Mouse (Mus musculus) c-Kit-positive CD71-positive TER-119-negative erythroid progenitor cells, embryonic 14.5 days (primary cell): ENCODE results near the gene Ftl1-ps1.

ENCODE experiments used
- DNase-seq: peaks from one replicate; pipeline ENCODE4 v3.0.0-alpha.2; 2013; ENCODE audit warnings: low read depth

The Ftl1-ps1 gene

DNA sequence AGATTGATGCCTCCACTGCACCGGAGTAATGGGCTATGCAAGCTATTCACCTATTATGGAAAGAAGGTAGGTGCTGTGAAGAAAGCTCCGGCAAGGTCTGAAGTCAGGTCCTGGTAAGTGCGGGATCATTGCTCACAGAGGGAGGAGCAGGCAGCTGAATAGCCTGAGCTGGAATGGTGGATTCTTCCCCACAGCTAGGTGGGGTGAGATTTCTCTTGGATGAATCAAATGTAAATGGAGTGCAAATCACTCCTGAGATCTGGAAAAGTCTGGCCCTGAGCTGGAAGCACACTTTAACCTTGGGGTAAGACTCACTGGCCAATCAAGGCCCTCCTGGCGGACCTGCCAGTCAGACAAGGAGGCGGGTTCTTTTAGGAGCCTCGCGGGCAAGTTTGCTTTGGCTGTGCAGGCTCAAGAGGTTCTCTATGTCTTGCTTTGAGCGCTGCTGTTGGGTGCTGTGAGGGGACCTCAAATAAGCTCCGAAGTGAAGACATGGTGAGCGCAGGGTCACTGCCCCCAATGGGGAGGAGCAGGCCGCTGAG, at the start of gene Ftl1-ps1:
TSS of gene Ftl1-ps1 (plus strand) at position 397 of the 542 bp plus-strand sequence.
- DNase-seq: no peak

DNA sequence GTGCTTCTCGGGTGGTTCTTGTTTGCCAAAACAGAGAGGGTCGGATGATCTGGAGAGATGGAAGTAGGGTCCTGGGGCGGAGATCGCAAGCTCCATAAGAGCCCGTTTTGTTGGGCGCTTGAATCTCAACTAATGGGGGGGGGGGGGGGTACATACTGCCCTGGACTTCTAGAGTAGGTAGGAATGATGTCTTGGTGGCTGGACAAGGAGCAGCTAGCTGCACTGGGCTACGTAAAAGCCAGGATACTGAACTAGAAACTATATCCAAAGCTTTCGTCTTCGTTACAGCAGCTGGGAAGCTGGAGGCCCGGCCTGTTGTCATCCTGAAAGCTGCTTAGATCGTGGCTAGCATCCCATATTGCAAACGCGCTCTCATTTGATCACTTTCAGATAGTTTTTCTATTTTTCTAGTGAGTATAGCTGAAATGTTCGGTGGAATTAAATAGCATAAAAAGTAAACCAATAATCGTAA, 49.0 kb upstream of the Ftl1-ps1 start:
- peak; percentile 29 for DNase-seq

DNA sequence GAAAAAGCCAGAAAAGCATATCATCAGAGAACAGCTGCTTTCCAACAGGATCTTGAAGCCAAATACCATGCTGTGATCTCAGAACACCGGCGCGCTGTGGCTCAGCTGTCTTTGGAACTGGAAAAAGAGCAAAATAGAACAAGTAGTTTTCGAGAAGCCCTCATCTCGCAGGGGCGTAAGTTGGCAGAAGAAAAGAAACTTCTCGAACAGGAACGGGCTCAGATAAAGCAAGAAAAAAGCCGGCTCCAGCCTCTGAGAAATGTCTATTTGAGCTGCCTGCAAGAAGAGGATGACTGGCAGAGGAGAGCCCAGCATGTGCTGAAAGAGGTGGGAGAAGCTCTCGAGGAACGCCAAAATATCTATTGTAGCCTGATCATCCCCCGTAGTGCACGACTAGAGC, 43.0 kb upstream of the Ftl1-ps1 start:
- DNase-seq: no peak

DNA sequence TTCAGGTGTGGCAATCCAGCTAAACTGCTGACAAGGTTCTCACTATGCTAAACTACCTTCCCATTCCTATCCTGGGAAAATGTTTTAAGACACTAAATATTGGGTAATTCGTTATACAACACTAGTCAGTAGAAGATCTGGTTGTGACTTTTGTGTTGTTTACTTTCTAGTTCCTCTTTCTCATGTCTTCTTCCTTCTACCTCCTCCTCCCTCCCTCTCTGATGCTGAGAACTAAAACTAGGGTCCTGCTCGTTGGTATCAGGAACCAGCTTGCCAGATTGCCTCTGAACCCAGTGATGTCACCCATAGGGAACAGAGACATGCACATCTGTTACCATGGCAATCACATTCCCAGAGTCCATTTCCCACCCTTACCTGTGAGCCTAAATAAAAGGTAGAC, 37.3 kb upstream of the Ftl1-ps1 start:
- no peak for DNase-seq

DNA sequence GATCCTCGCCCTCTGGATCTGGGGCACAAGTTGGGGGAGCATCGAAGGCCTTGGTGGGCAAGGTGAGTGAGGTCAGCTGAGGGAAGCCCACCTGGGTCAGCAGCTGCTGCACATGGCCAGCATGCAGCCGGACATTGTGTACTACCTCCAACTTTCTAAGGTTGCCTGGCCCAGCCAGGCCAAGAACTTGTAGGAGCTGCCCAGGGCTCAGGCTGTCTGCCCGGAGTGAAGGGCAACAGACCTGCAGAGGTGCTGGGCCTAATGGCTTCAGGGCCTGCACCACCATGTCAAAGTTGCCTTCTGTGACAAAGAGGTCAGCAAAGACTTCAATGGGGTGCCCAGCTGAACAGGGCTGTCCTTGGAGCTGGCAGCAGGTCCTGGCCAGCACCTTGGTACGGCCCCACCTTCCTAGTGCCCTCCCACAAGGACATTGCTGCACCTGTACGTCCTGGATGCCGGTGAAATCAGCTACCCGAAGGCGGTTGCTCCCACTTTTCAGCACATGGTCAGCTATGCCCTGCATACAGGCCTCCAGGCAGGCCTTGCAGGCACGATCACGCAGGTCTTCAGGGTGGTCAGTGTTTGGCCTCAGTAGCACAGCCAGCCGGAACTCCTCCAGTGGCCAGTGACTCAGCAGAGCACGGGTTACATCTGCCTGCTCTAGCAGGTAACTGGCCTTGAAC, 36.2 kb upstream of the Ftl1-ps1 start:
- DNase-seq: no peak

DNA sequence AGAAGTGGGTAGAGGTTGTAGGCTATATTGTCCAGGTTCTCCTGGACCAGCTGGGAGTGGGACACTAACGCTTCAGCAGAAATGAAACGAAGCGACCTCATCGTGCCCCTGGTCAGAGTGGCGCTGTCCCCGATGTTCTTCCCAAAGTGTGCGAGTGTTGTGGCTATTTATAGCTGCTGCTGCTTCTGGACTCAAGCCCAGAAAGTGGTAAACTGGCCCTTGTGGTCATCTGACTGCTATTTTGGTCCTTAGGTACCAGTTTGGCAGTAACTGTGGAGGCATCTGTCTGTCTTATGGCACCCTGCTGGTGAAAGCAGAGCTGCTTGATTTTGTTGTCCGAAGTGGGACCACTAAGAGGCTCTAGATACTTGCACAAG, 35.6 kb upstream of the Ftl1-ps1 start, which contains the start of gene Lrrc14b:
TSS of gene Lrrc14b (minus strand) at position 147 of the 377 bp plus-strand sequence.
- DNase-seq: no peak

DNA sequence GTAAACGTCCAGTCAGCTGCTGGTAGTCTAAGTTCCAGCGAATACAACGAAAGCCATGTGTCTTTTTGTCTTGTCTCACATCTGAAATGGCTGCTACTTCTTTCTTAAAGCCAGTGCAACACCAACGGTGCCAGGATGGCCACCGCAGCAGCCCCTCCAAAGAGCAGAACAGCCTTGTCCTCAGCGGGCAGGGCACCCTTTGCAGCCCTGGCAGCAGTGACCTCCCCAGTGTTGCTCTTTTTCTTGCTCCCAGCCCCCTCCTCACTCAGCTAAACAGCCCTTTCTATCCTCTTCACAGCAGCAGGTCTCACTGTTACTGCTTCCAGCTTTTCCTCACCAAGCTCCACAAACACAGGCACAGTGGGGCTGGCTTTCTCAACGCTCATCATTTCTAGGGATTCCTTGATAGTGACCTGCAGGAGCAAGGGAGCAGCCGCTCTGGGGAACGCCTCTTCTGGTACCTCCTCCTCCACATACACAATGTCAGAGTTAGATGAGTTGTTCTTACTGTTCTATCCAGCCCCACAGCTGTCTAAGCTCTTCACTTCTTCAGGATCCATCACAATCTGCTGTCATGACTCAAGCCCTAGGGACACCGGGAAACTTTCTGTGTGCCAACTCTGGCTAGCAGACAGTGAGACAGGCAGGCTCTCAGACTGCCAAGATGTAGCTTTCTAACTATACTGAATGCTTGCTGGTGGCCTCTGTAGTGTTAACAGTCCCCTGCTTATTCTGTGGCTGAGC, 17.8 kb upstream of the Ftl1-ps1 start:
- DNase-seq: no peak

DNA sequence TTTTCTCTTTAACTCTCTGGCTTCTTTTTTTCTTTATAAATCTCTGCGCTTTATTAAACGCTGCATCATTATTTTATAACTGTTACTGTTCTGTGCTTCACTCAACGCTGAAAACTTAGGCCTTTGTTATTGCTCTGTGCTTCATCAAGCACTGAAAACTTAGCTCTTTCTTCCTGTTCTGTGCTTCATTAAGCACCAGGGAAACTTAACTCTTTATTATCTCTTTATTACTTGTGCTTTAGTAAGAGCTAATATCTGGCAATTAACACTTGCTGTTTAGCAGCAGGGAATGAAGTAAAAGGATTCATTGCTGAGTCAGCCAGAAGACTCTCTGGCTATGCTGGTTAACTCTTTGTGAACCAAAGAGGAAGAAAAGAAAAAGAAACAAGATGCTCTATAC, 17.2 kb upstream of the Ftl1-ps1 start:
- DNase-seq: no peak

DNA sequence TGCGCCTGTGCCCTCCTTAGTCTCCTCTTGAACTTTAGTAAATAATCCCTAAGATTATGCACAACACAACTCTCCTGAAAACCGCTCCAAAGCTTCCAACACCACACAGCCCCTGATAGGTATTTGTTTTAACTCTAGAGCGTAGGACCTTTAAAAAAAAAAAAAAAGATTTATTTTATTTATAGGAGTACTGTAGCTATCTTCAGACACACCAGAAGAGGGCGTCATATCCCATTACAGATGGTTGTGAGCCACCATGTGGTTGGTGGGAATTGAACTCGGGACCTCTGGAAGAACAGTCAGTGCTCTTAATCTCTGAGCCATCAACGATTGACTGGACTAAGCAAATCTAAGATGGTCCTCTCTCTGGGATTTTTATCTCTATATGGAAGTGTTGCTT, 9.8 kb upstream of the Ftl1-ps1 start:
- DNase-seq: no peak

DNA sequence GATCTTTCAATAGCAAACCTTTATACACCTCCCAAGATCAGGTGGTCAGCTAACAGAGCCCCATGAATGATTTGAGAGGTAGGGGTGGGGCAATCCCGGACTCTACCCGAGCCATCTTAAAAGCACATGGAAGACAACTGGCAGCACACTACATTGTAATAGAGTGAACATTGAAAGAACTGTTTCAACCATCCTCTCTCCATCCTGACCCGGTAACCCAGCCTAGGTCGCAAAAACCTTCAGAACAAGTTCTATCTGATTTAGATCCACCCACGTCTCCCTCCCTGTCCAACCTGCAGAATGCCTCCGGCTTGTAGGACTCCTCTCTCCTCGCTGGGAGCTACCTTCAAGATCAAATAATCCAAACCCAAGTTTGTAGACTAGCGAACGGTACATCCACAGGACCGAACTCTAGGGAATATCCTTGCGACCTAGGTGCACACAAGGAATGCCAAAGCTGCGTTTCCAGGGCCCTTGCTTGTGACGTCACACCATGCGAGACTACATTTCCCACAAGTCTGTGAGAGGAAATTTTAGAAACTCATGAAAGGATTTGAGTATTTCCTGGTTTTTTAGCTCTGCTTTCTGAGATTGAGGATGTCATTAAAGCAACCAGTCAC, 9.0 kb upstream of the Ftl1-ps1 start, which contains the start of gene Zfp72:
TSS of gene Zfp72 (minus strand) at position 466 of the 620 bp plus-strand sequence.
- peak; percentile 37 for DNase-seq

DNA sequence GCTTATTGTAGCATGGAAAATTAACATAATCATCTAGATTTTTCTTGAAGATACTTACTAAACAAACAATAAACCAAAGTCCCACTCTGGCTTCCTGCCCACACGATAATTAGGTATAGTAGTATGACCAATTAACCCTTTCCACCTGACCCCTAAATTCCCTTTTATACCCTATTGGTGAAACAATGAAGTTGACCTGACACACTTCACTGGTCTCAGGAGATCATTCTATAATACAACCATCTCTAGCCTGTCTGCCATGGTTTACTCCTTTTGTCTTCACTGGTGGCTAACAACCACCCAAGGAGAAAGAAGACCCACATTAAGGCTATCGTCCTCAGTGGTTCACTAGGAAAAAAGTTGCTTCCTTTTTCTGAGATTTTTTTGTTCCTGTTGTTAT, 8.3 kb upstream of the Ftl1-ps1 start:
- no peak for DNase-seq

DNA sequence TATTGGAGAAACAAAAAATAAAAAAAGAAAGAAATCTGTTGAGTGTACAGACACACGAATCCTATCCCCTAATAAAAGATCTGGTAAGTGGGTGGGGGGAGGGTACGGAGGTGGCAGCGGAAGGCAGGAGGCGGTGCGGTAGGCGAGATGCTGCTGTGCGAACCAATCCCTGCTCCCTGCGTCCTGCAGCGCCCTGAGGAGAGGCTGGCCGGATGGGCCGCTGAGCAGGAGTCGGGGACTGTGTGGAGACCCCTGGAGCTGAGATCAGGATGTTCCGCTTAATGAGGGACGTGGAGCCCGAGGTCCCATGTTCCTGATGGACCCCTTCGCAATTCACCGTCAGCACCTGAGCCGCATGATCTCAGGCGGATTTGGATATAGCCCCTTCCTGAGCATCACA, 40.4 kb downstream of the Ftl1-ps1 start:
- DNase-seq: no peak
